Mouse (Mus musculus): ENCODE results near the gene Acacb. TPM values are rescaled to one million over a fixed set of nuclear protein-coding genes. Genes with fewer than 3 reads are reported as not detected.

Gene Acacb
- polyA plus RNA-seq, 1 experiment: 0.48 TPM

GRCm38 (mm10) chr5:114119806-114120205, 26.5 kb upstream of the Acacb start:
- TF ChIP-seq FLI1 (IDR thresholded peaks at IDR 0.05; ENCODE audit: low read length) (no peak), GATA1 (IDR thresholded peaks at IDR 0.05; ENCODE audit: borderline replicate concordance, low read length) (no peak)
- H3K36me3 ChIP-seq (replicated peaks; ENCODE audit: low read length): peaks cover 96% of the 10 kb centered on the region

DNA sequence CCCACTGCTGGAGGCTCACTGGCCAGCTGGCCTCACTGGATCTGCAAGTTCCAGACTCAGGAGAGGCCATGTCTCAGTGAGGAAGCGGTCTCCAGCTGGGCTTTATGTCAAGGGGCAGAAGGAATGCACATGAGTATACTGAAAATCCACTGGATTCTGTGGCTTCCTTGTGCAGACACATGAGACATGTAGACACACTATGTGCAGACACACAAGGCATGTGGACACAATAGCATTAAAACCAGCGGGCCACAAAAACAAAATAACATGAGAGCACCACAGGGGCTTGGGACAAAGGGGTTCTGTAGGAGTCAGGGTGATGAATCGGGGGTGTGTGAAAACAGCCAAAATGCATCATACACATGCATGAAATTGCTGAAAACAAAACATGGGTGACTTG, 20.3 kb upstream of the Acacb start:
- peaks cover 49% of the 10 kb centered on the region for H3K36me3 ChIP-seq (replicated peaks; ENCODE audit: low read length)
- TF ChIP-seq FLI1 (IDR thresholded peaks at IDR 0.05; ENCODE audit: low read length) (no peak), GATA1 (IDR thresholded peaks at IDR 0.05; ENCODE audit: borderline replicate concordance, low read length) (no peak)
- peaks cover 41% of the 10 kb centered on the region for H3K4me1 ChIP-seq

More at GRCm38 (mm10) chr5:114119806-114120205, 26.5 kb upstream of the Acacb start:
- Histone ChIP-seq H3K4me1 (peaks cover 23% of the 10 kb centered on the region; the same call in 1 of the 2 replicates), H3K4me3 (replicated peaks) (no peak overlapping the region), H3K27me3 (replicated peaks) (peaks cover 6% of the 10 kb centered on the region), H3K9me3 (no peaks in the 10 kb centered on the region)

GRCm38 (mm10) chr5:114126499-114127244, 19.7 kb upstream of the Acacb start:
- TF ChIP-seq GATA1 (IDR thresholded peaks at IDR 0.05; ENCODE audit: borderline replicate concordance, low read length): no peak
- no peak for TF ChIP-seq FLI1 (IDR thresholded peaks at IDR 0.05; ENCODE audit: low read length)
- Histone ChIP-seq H3K27me3 (replicated peaks) (peaks cover 2% of the 10 kb centered on the region), H3K36me3 (replicated peaks; ENCODE audit: low read length) (peaks cover 42% of the 10 kb centered on the region), H3K4me1 (peaks cover 48% of the 10 kb centered on the region), H3K4me3 (replicated peaks) (no peak overlapping the region), H3K9me3 (no peaks in the 10 kb centered on the region)

More for the DNA sequence above, 20.3 kb upstream of the Acacb start:
- H3K27me3 ChIP-seq (replicated peaks): no peaks in the 10 kb centered on the region
- no peaks in the 10 kb centered on the region for H3K9me3 ChIP-seq
- H3K4me3 ChIP-seq (replicated peaks): no peak overlapping the region

DNA sequence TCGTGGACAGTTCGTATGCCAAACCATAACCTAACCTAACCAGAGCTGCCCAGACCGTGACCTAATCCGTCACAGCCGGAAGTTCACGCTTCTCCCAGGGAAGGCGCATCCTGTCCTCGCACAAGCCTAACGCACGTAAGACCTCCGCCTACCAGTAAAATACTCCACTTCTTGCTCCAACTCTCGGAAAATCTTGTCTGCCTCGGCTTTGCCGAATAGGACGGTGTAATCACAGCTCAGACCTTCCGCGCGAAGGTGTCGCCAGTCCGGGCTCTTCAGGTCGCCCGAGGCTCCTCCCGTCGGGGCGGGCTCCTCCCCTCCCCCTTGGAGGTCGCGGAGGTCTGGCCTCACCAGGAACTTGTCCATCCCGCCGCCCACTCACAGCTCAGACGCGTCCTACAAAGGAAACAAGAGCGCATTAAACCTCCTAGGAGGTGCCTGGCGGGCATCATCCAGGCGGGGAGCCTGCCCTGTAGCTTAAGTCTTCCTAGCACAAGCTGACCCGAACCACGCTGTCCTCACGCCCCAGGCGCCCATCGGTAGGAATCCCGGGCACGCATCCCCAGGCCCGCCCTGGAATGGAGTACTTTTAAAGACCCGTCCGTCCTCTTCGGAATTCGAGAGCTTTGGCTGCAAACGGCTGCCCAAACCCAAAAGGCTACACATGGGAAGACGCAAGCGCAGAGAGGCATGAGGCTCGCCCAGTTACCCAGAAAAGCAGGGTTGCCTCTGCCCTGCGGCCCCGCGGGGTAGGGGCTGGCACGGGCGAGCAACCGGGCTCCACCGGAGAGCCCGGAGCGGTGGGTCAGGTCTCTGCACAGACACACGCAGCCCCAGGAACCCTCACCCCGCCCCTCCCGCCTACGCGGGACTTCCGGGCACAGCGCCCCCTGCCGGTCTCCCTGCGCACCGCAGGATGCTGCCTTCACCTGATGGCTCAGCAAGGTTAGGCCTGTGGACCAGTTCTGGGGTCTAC, 18.7 kb upstream of the Acacb start, which contains the start of gene Alkbh2:
Gene Alkbh2, minus strand, starts transcription at position 845 of the 976 bp plus-strand sequence.
- H3K9me3 ChIP-seq: no peaks in the 10 kb centered on the region
- H3K36me3 ChIP-seq (replicated peaks; ENCODE audit: low read length): peaks cover 33% of the 10 kb centered on the region
- peak within 1 kb of the TSS; percentile 95 for H3K4me3 ChIP-seq (replicated peaks)
- peaks cover 2% of the 10 kb centered on the region for H3K27me3 ChIP-seq (replicated peaks)
- no peak for TF ChIP-seq GATA1 (IDR thresholded peaks at IDR 0.05; ENCODE audit: borderline replicate concordance, low read length)
- no peak for TF ChIP-seq FLI1 (IDR thresholded peaks at IDR 0.05; ENCODE audit: low read length)
- H3K4me1 ChIP-seq: peaks cover 52% of the 10 kb centered on the region

DNA sequence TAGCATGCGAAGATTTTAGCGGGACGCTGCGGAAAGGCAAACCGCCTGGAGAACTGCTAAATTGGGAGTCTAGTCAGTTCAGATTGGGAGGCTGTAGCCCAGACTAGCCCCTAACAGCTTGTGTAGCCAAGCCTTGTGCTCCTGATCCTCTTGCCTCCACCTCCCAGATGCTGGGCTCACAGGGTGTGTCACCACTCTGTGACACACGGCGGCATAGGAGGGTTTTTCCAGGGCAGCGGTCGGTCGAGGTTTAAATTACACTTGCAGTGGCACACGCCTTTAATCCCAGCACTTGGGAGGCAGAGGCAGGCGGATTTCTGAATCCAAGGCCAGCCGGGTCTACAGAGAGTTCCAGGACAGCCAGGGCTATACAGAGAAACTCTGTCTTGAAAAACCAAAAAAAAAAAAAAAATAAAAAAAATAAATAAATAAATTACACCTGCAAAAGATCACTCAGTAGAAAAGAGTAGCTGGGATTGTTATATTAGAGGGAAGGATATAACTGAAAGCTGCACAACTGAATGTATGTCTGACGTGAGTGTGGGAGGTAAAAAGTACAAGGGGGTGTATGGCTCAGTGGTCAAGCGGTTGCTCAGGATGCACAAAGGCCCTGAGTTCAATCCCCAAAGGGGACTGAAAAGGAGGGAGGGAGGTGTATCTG, 16.7 kb upstream of the Acacb start:
- peaks cover 2% of the 10 kb centered on the region for H3K27me3 ChIP-seq (replicated peaks)
- H3K36me3 ChIP-seq (replicated peaks; ENCODE audit: low read length): peaks cover 19% of the 10 kb centered on the region
- H3K9me3 ChIP-seq: no peaks in the 10 kb centered on the region
- peak overlapping the region; percentile 95 for H3K4me3 ChIP-seq (replicated peaks)
- no peak for TF ChIP-seq GATA1 (IDR thresholded peaks at IDR 0.05; ENCODE audit: borderline replicate concordance, low read length)
- TF ChIP-seq FLI1 (IDR thresholded peaks at IDR 0.05; ENCODE audit: low read length): no peak
- peaks cover 70% of the 10 kb centered on the region for H3K4me1 ChIP-seq

DNA sequence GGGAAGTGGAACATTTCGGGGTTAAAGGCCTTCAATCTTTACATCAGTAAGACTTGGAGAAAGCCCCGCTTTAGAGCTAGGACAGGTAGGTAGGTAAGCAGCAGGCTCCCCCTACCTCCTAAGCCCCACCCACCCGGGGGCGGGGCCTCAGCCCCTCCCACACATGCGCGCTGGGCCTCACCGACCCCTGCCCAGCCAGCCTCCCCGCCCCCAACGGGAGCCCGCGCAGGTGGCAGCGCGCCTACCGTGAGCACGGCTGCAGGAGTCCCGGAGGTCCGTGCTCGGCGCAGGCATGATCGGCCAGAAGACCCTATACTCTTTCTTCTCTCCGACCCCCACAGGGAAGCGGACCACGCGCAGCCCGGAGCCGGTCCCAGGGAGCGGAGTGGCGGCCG, 16.1 kb upstream of the Acacb start, which contains the start of gene Ung:
Gene Ung, plus strand, starts transcription at position 176 of the 395 bp plus-strand sequence.
- TF ChIP-seq GATA1 (IDR thresholded peaks at IDR 0.05; ENCODE audit: borderline replicate concordance, low read length): no peak
- no peak for TF ChIP-seq FLI1 (IDR thresholded peaks at IDR 0.05; ENCODE audit: low read length)
- Histone ChIP-seq H3K4me3 (replicated peaks) (peak within 1 kb of the TSS; percentile 95), H3K27me3 (replicated peaks) (peaks cover 2% of the 10 kb centered on the region), H3K36me3 (replicated peaks; ENCODE audit: low read length) (peaks cover 17% of the 10 kb centered on the region), H3K4me1 (peaks cover 74% of the 10 kb centered on the region), H3K9me3 (no peaks in the 10 kb centered on the region)

DNA sequence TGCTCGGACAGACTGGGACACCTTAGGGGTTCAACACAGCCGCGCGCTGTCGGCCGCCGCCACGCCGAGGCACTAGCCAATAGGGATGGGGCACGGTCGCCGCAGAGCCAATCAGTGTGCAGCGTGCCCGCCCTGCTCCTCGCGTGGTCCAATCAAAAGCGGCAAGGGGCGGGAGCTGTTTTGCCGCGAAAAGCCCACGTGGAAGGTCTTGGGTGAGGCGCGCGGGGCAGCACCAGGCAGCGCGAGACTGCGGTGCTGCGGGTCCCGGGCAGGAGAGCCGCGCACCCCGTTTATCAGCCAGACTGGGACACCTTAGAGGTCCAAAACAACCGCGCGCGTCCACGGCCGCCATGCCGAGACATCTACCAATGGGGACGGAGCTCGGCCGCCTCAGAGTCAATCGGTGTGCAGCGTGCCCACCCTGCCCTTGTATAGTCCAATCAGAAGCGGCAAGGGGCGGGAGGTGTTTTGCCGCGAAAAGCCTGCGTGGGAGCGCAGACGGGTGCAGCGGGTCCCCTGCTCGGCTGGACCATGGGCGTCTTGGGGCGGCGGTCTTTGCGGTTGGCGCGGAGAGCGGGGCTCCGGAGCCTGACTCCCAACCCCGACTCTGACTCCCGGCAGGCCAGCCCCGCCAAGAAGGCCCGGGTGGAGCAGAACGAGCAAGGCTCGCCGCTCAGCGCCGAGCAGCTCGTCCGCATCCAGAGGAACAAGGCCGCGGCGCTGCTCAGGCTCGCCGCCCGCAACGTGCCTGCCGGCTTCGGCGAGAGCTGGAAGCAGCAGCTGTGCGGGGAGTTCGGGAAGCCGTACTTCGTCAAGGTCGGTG, 15.4 kb upstream of the Acacb start:
- TF ChIP-seq GATA1 (IDR thresholded peaks at IDR 0.05; ENCODE audit: borderline replicate concordance, low read length) (no peak), FLI1 (IDR thresholded peaks at IDR 0.05; ENCODE audit: low read length) (no peak)
- peaks cover 16% of the 10 kb centered on the region for H3K36me3 ChIP-seq (replicated peaks; ENCODE audit: low read length)

DNA sequence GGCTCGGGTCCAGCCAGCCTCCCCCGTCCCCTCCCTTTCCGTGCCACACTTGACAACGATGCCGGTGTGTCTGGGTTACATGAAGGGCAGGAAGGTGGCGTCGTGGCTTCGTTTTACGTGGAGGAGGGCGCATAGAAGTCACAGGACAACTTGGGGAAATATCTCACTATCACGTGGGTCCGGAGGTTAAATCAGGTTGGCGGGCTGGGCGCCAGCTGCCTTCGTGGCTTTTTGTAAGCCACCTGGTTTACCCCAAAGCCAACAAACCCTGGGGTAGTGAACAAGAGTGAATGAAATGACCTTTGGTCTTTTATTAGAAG, 14.9 kb upstream of the Acacb start:
- Histone ChIP-seq H3K4me3 (replicated peaks) (peak overlapping the region; percentile 95), H3K36me3 (replicated peaks; ENCODE audit: low read length) (peaks cover 21% of the 10 kb centered on the region), H3K27me3 (replicated peaks) (peaks cover 2% of the 10 kb centered on the region), H3K9me3 (no peaks in the 10 kb centered on the region), H3K4me1 (peaks cover 78% of the 10 kb centered on the region)
- TF ChIP-seq FLI1 (IDR thresholded peaks at IDR 0.05; ENCODE audit: low read length) (no peak), GATA1 (IDR thresholded peaks at IDR 0.05; ENCODE audit: borderline replicate concordance, low read length) (no peak)

More for the DNA sequence above, 15.4 kb upstream of the Acacb start:
- Histone ChIP-seq H3K4me1 (peaks cover 81% of the 10 kb centered on the region), H3K9me3 (no peaks in the 10 kb centered on the region), H3K4me3 (replicated peaks) (peak overlapping the region; percentile 95), H3K27me3 (replicated peaks) (peaks cover 2% of the 10 kb centered on the region)
